9 mouse cellular contexts compared by ENCODE assay signal in the genomic region with DNA sequence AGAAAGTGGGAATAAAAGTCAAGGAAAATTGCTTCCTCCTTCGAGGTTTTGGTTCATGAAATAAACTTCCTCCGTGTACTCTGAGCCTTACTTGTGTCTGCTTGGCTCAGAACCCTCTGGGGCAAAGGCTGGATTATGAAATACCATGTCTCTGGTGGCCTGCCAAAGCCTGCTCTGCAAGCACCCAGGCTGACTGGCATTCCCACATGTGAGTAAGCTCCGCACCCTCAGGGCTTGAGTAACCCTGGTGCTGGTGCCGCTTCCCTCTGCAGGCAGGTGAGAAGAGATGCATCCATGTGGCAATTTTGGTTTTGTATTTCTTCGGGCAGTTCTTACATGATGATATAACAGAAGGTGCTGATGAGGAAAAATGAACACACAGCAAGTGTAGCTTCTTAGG.
DNase-seq lines count a peak whose midpoint lies in the region; ATAC-seq and TF ChIP-seq lines count a peak whose summit lies in the region.
"Had no signal": no experiment of that assay in that cellular context is flagged by ENCODE, and none has a peak within 500 bp of the region (broad histone marks: within the 10 kb centered on the region; RNA-seq: fewer than 3 reads in every experiment).

No protein-coding gene starts in this region.

- no peaks in the 10 kb centered on the region for H3K4me1 ChIP-seq in embryonic facial prominence, embryonic 11.5 days (ENCODE audit: control insufficient read depth, insufficient read depth, low read length)
- peaks cover 19% of the 10 kb centered on the region for H3K4me1 ChIP-seq in embryonic facial prominence, embryonic 10.5 days
- H3K4me1 ChIP-seq in intestine, postnatal 0 days (replicated peaks; ENCODE audit: control insufficient read depth, insufficient read depth, low read length) = no peaks in the 10 kb centered on the region
- H3K4me1 ChIP-seq: hindbrain, embryonic 12.5 days had no signal

- no peak overlapping the region for H3K4me2 ChIP-seq in embryonic facial prominence, embryonic 11.5 days (ENCODE audit: low read depth, low read length)
- H3K4me2 ChIP-seq in intestine, postnatal 0 days (replicated peaks; ENCODE audit: low read depth) = no peak overlapping the region
- H3K4me2 ChIP-seq: hindbrain, embryonic 12.5 days had no signal

- DNase-seq in embryonic facial prominence, embryonic 11.5 days (ENCODE audit: low spot score) = peak; percentile 31
- DNase-seq in embryonic facial prominence, embryonic 10.5 days (ENCODE audit: low spot score) = no peak
- DNase-seq in adrenal gland, postnatal 14 days = peak; percentile 85
- DNase-seq in ovary, postnatal 10 days (ENCODE audit: low spot score) = peak; percentile 19
- no peak for DNase-seq in right cerebral cortex, postnatal 10 days (ENCODE audit: low spot score in 2 of 2)
- no peak for DNase-seq in spleen, adult 18-20 months
- DNase-seq in spleen, postnatal 14 days (ENCODE audit: low spot score in 2 of 2) = no peak

- H3K4me3 ChIP-seq in embryonic facial prominence, embryonic 11.5 days (ENCODE audit: low read depth, low read length) = no peak overlapping the region
- H3K4me3 ChIP-seq in embryonic facial prominence, embryonic 10.5 days = no peak overlapping the region
- H3K4me3 ChIP-seq in intestine, postnatal 0 days (ENCODE audit: low read depth, low read length) = no peak overlapping the region
- H3K4me3 ChIP-seq: hindbrain, embryonic 12.5 days had no signal

- H3K27me3 ChIP-seq in embryonic facial prominence, embryonic 11.5 days (ENCODE audit: control insufficient read depth, insufficient read depth, low read length) = no peaks in the 10 kb centered on the region
- no peaks in the 10 kb centered on the region; the same call in 1 of the 2 replicates for H3K27me3 ChIP-seq in embryonic facial prominence, embryonic 10.5 days (replicated peaks; ENCODE audit: low read depth, poor library complexity, severe bottlenecking)
- 0 out of 2 replicates have a peak, but pooled peaks cover under 1% of the 10 kb centered on the region for H3K27me3 ChIP-seq in intestine, postnatal 0 days (replicated peaks; ENCODE audit: control insufficient read depth, insufficient read depth, low read length)
- H3K27me3 ChIP-seq: hindbrain, embryonic 12.5 days had no signal

- no peak overlapping the region for H3K27ac ChIP-seq in embryonic facial prominence, embryonic 11.5 days (replicated peaks; ENCODE audit: low read depth, low read length)
- H3K27ac ChIP-seq in embryonic facial prominence, embryonic 10.5 days (replicated peaks) = no peak overlapping the region
- H3K27ac ChIP-seq in intestine, postnatal 0 days (ENCODE audit: low read depth, low read length) = no peak overlapping the region
- H3K27ac ChIP-seq: hindbrain, embryonic 12.5 days had no signal

- H3K9ac ChIP-seq in embryonic facial prominence, embryonic 11.5 days (replicated peaks; ENCODE audit: low read length) = no peak overlapping the region
- no peak overlapping the region for H3K9ac ChIP-seq in intestine, postnatal 0 days (ENCODE audit: low read depth, low read length)
- H3K9ac ChIP-seq: hindbrain, embryonic 12.5 days had no signal

- ATAC-seq in embryonic facial prominence, embryonic 11.5 days (replicated peaks; ENCODE audit: insufficient number of reproducible peaks, low FRiP score, low TSS enrichment, low read depth) = no peak
- ATAC-seq in intestine, postnatal 0 days = peak; percentile 96

- WGBS in embryonic facial prominence, embryonic 11.5 days = 66% methylated on average over 5 of the region's 5 CpGs
- WGBS in embryonic facial prominence, embryonic 10.5 days = 70% methylated on average over 5 of the region's 5 CpGs
- 56% methylated on average over 5 of the region's 5 CpGs for WGBS in intestine, postnatal 0 days

- no peaks in the 10 kb centered on the region for H3K36me3 ChIP-seq in embryonic facial prominence, embryonic 11.5 days (replicated peaks; ENCODE audit: control insufficient read depth, insufficient read depth, low read depth, low read length)
- no peaks in the 10 kb centered on the region for H3K36me3 ChIP-seq in embryonic facial prominence, embryonic 10.5 days (replicated peaks)
- H3K36me3 ChIP-seq in intestine, postnatal 0 days (ENCODE audit: control insufficient read depth, insufficient read depth) = no peaks in the 10 kb centered on the region
- H3K36me3 ChIP-seq: hindbrain, embryonic 12.5 days had no signal

- H3K9me3 ChIP-seq in embryonic facial prominence, embryonic 11.5 days (replicated peaks; ENCODE audit: control insufficient read depth, low read length) = no peaks in the 10 kb centered on the region
- H3K9me3 ChIP-seq in embryonic facial prominence, embryonic 10.5 days = no peaks in the 10 kb centered on the region
- H3K9me3 ChIP-seq in intestine, postnatal 0 days (ENCODE audit: control insufficient read depth) = no peaks in the 10 kb centered on the region
- H3K9me3 ChIP-seq: hindbrain, embryonic 12.5 days had no signal

- TF ChIP-seq CTCF in intestine, postnatal 0 days (IDR thresholded peaks at IDR 0.05; ENCODE audit: low read depth) = peak; percentile 50

Comparison
In these comparisons a context has a peak if more than half of its experiments do, and no peak if none do; other contexts are left out.
1. DNase-seq: peak in embryonic facial prominence, embryonic 11.5 days (single experiment), adrenal gland, postnatal 14 days (single experiment) and ovary, postnatal 10 days (single experiment); none in embryonic facial prominence, embryonic 10.5 days (single experiment), right cerebral cortex, postnatal 10 days (0 of 2), spleen, adult 18-20 months (0 of 2) and spleen, postnatal 14 days (0 of 2).